Mouse (Mus musculus) MEL (cell line): Measurements from ENCODE around the gene Sox5.

ENCODE experiments used
- CTCF ChIP-seq, 3 experiments: IDR thresholded peaks in 2 of 3; conservative IDR thresholded peaks in 1 of 3; 2 replicates each; pipeline ENCODE4 v1.5.1; 2011 to 2012; ENCODE audit warnings: low read length in 3 of 3, low read depth in 2 of 3, mild to moderate bottlenecking in 2 of 3, improper control_type of control experiment in 1 of 3, inconsistent platforms in 1 of 3, mixed read lengths in 1 of 3, moderate library complexity in 1 of 3; ENCODE audit not compliant: control insufficient read depth in 1 of 3, insufficient read depth in 1 of 3, poor library complexity in 1 of 3, severe bottlenecking in 1 of 3
- EP300 ChIP-seq, 2 experiments: IDR thresholded peaks; 2 replicates each; pipeline ENCODE4 v1.6.1; 2011; ENCODE audit warnings: improper control_type of control experiment in 2 of 2, low read length in 2 of 2, low read depth in 1 of 2, mild to moderate bottlenecking in 1 of 2
- KAT2A ChIP-seq: conservative IDR thresholded peaks from 2 replicates; pipeline ENCODE4 v1.6.1; 2012; ENCODE audit warnings: low read depth, low read length, improper control_type of control experiment, inconsistent platforms
- MAFK ChIP-seq: IDR thresholded peaks from 2 replicates; pipeline ENCODE4 v1.6.1; 2011; ENCODE audit warnings: low read depth, mild to moderate bottlenecking, low read length, improper control_type of control experiment, borderline replicate concordance
- MAX ChIP-seq: IDR thresholded peaks from 2 replicates; pipeline ENCODE4 v1.6.1; 2011; ENCODE audit warnings: low read length, improper control_type of control experiment
- MYB ChIP-seq: IDR thresholded peaks from 2 replicates; pipeline ENCODE4 v1.6.1; 2011; ENCODE audit warnings: mild to moderate bottlenecking, low read depth, low read length, improper control_type of control experiment
- POLR2A ChIP-seq, 2 experiments: IDR thresholded peaks; 2 replicates each; pipeline ENCODE4 v1.6.1; 2011 to 2012; ENCODE audit warnings: low read length in 2 of 2, mild to moderate bottlenecking in 2 of 2, control low read depth in 1 of 2, improper control_type of control experiment in 1 of 2, low read depth in 1 of 2, moderate library complexity in 1 of 2; ENCODE audit not compliant: control insufficient read depth in 1 of 2, insufficient read depth in 1 of 2, poor library complexity in 1 of 2
- RAD21 ChIP-seq: IDR thresholded peaks from 2 replicates; pipeline ENCODE4 v1.6.1; 2011; ENCODE audit warnings: mild to moderate bottlenecking, low read depth, low read length, improper control_type of control experiment
- SMC3 ChIP-seq: IDR thresholded peaks from 2 replicates; pipeline ENCODE4 v1.6.1; 2011; ENCODE audit warnings: low read depth, low read length, improper control_type of control experiment
- TBP ChIP-seq: IDR thresholded peaks from 2 replicates; pipeline ENCODE4 v1.8.0; 2011; ENCODE audit warnings: low read depth, low read length, improper control_type of control experiment
- USF1 ChIP-seq: IDR thresholded peaks from 2 replicates; pipeline ENCODE4 v1.6.1; 2014; ENCODE audit warnings: low read depth, mild to moderate bottlenecking, inconsistent platforms, low read length, improper control_type of control experiment, moderate library complexity
- ZC3H11A ChIP-seq: IDR thresholded peaks from 2 replicates; pipeline ENCODE4 v1.6.1; 2012; ENCODE audit warnings: low read depth, mild to moderate bottlenecking, inconsistent platforms, low read length, improper control_type of control experiment
- ZMIZ1 ChIP-seq: IDR thresholded peaks from 2 replicates; pipeline ENCODE4 v1.6.1; 2012; ENCODE audit warnings: low read depth, mild to moderate bottlenecking, inconsistent platforms, low read length, improper control_type of control experiment, moderate library complexity
- ZNF384 ChIP-seq: IDR thresholded peaks from 2 replicates; pipeline ENCODE4 v1.6.1; 2012; ENCODE audit warnings: low read depth, mild to moderate bottlenecking, inconsistent platforms, low read length, improper control_type of control experiment

DNA sequence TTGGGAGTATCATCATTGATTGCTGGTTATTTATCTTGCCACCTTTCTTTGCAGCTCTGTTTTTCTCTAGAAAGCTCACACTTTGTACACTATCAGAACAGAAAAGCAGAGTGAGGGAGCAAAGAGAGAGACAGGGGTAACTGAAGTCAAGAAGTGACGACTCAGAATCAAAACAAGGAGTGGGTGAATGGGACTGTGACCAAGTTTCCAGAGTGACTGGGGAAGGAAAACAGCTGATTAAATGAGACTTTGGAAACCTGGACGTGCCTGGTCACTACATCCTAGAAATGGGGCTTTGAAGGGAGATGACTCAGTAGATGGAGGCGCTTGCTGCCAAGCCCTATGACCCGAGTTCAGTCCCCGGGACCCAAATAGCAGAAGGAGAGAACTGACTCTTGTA is 483.9 kb downstream of the Sox5 start:
- no peak for TF ChIP-seq POLR2A (IDR thresholded peaks at IDR 0.05; ENCODE audit: control insufficient read depth in 1 of 2, insufficient read depth in 1 of 2, low read depth in 1 of 2, low read length in 2 of 2, poor library complexity in 1 of 2)
- no peak for TF ChIP-seq CTCF (IDR thresholded peaks at IDR 0.05 in 2 of 3, conservative IDR thresholded peaks at IDR 0.05 in 1 of 3; ENCODE audit: control insufficient read depth in 1 of 3, insufficient read depth in 1 of 3, low read depth in 2 of 3, low read length in 3 of 3, poor library complexity in 1 of 3, severe bottlenecking in 1 of 3)
- TF ChIP-seq ZNF384 = no peak
- TF ChIP-seq ZC3H11A = no peak
- no peak for TF ChIP-seq MAX
- TF ChIP-seq RAD21 = no peak
- TF ChIP-seq EP300 (IDR thresholded peaks at IDR 0.05; ENCODE audit: low read depth in 1 of 2, low read length in 2 of 2) = no peak
- TF ChIP-seq SMC3 = no peak
- no peak for TF ChIP-seq KAT2A
- no peak for TF ChIP-seq USF1
- no peak for TF ChIP-seq MAFK
- no peak for TF ChIP-seq ZMIZ1
- no peak for TF ChIP-seq TBP
- no peak for TF ChIP-seq MYB
